Mouse (Mus musculus) limb, embryonic 11.5 days (tissue): ENCODE results near the gene Itk. TPM values are rescaled to one million over a fixed set of nuclear protein-coding genes. Genes with fewer than 3 reads are reported as not detected.
"Not testable (repeated sequence)": the region's sequence is repeated elsewhere in the genome, so short reads cannot be mapped to it uniquely, and the experiment has no call there.

Experiments
- ATAC-seq: fragments of 200-750 bp; cut with Nextera tagmentation; 2 replicates; pipeline ENCODE4 v1.8.0; 2017; ENCODE audit warnings: low read depth; ENCODE audit not compliant: insufficient number of reproducible peaks, low FRiP score, low TSS enrichment
- DNase-seq: peaks from one replicate; pipeline ENCODE4 v3.0.0-alpha.2; 2015; ENCODE audit warnings: low spot score
- H3K27ac ChIP-seq: fragments of 300-500 bp; sonication (generic); replicated peaks from 2 replicates; pipeline ENCODE4 v1.5.1; 2014; ENCODE audit warnings: low read depth, mild to moderate bottlenecking, low read length
- H3K27me3 ChIP-seq: fragments of 300-500 bp; sonication (generic); 2 replicates; pipeline ENCODE4 v1.6.1; 2014; ENCODE audit warnings: mild to moderate bottlenecking, low read length, mixed read lengths; ENCODE audit not compliant: control insufficient read depth, insufficient read depth
- H3K36me3 ChIP-seq: fragments of 300-500 bp; sonication (generic); 2 replicates; pipeline ENCODE4 v1.6.1; 2014; ENCODE audit warnings: mild to moderate bottlenecking, low read length, moderate library complexity, mixed read lengths; ENCODE audit not compliant: control insufficient read depth, insufficient read depth
- H3K4me1 ChIP-seq: fragments of 300-500 bp; sonication (generic); 2 replicates; pipeline ENCODE4 v1.6.1; 2014; ENCODE audit warnings: low read length, mixed read lengths; ENCODE audit not compliant: control insufficient read depth, insufficient read depth
- H3K4me2 ChIP-seq: fragments of 300-500 bp; sonication (generic); 2 replicates; pipeline ENCODE4 v1.6.1; 2014; ENCODE audit warnings: low read depth, mild to moderate bottlenecking, moderate library complexity; ENCODE audit not compliant: severe bottlenecking
- H3K4me3 ChIP-seq: fragments of 300-500 bp; sonication (generic); 2 replicates; pipeline ENCODE4 v1.5.1; 2014; ENCODE audit warnings: low read depth, low read length
- H3K9ac ChIP-seq: fragments of 300-500 bp; sonication (generic); 2 replicates; pipeline ENCODE4 v1.6.1; 2014; ENCODE audit warnings: mild to moderate bottlenecking, low read length
- H3K9me3 ChIP-seq: fragments of 300-500 bp; sonication (generic); 2 replicates; pipeline ENCODE4 v1.6.1; 2016; ENCODE audit warnings: low read length; ENCODE audit not compliant: control insufficient read depth
- WGBS: fragments of 180-500 bp; shearing (Covaris S2); extraction: QIAGEN DNeasy Blood & Tissue Kit; methylation state at CpG from one replicate; pipeline ENCODE4 v1.1.7; 2014; 5-methylcytosine and 5-hydroxymethylcytosine counted together
- polyA plus RNA-seq: library from polyadenylated mRNA; unstranded; fragments of >200 nt; fragmentation: Nextera tagmentation; extraction: Ambion mirVana; gene quantifications from 2 replicates; pipeline ENCODE4 v1.2.1, GENCODE M21; 2014

Gene Itk
- not detected in 2 replicates for polyA plus RNA-seq

GRCm38 (mm10) chr11:46389336-46390117 lies at the start of gene Itk:
Gene Itk (minus strand): TSS chr11:46389515.
- Histone ChIP-seq H3K4me3 (no peak within 1 kb of the TSS), H3K27me3 (no peaks in the 10 kb centered on the region), H3K27ac (no peak within 1 kb of the TSS), H3K9ac (no peak within 1 kb of the TSS), H3K36me3 (no peaks in the 10 kb centered on the region), H3K4me1 (no peaks in the 10 kb centered on the region), H3K4me2 (no peak within 1 kb of the TSS), H3K9me3 (no peaks in the 10 kb centered on the region)
- 79% methylated on average over 13 of the region's 13 CpGs for WGBS
- DNase-seq = no peak
- ATAC-seq = no peak

GRCm38 (mm10) chr11:46437459-46438000 lies 48.2 kb upstream of the Itk start:
- WGBS = under 1% methylated on average over 23 of the region's 23 CpGs
- peak; percentile 75 for DNase-seq

GRCm38 (mm10) chr11:46436760-46437458 lies 47.6 kb upstream of the Itk start, which contains the start of gene Med7:
Gene Med7 (plus strand): TSS chr11:46436925.
- peaks cover 3% of the 10 kb centered on the region for H3K36me3 ChIP-seq
- DNase-seq (peak; percentile 94), ATAC-seq (peak; percentile 95)
- no peaks in the 10 kb centered on the region for H3K9me3 ChIP-seq
- peak within 1 kb of the TSS; percentile 83 for H3K27ac ChIP-seq
- H3K9ac ChIP-seq = peak within 1 kb of the TSS; percentile 93
- H3K4me3 ChIP-seq = peak within 1 kb of the TSS; percentile 94
- under 1% methylated on average over 58 of the region's 59 CpGs for WGBS
- H3K27me3 ChIP-seq = no peaks in the 10 kb centered on the region
- H3K4me1 ChIP-seq = no peaks in the 10 kb centered on the region
- H3K4me2 ChIP-seq = peak within 1 kb of the TSS; percentile 73

More at GRCm38 (mm10) chr11:46437459-46438000, 48.2 kb upstream of the Itk start:
- Histone ChIP-seq H3K4me3 (peak overlapping the region; percentile 94), H3K36me3 (peaks cover 4% of the 10 kb centered on the region), H3K4me1 (no peaks in the 10 kb centered on the region), H3K9me3 (no peaks in the 10 kb centered on the region), H3K9ac (peak overlapping the region; percentile 93), H3K27ac (peak overlapping the region; percentile 83), H3K4me2 (peak overlapping the region; percentile 73), H3K27me3 (no peaks in the 10 kb centered on the region)
- ATAC-seq = peak; percentile 23

GRCm38 (mm10) chr11:46435363-46435762 lies 46.0 kb upstream of the Itk start:
- Histone ChIP-seq H3K4me3 (no peak overlapping the region), H3K36me3 (no peaks in the 10 kb centered on the region), H3K4me2 (no peak overlapping the region), H3K9me3 (no peaks in the 10 kb centered on the region), H3K27ac (no peak overlapping the region), H3K27me3 (no peaks in the 10 kb centered on the region), H3K4me1 (no peaks in the 10 kb centered on the region), H3K9ac (no peak overlapping the region)
- DNase-seq = no peak
- no peak for ATAC-seq

- 18% methylated on average over 3 of the region's 3 CpGs for WGBS
Observed at GRCm38 (mm10) chr11:46431129-46431528, 41.8 kb upstream of the Itk start.

GRCm38 (mm10) chr11:46430123-46430522 lies 40.8 kb upstream of the Itk start:
- Histone ChIP-seq H3K4me2 (no peak overlapping the region), H3K4me3 (no peak overlapping the region), H3K27ac (no peak overlapping the region), H3K27me3 (no peaks in the 10 kb centered on the region), H3K9ac (no peak overlapping the region), H3K36me3 (no peaks in the 10 kb centered on the region), H3K4me1 (no peaks in the 10 kb centered on the region), H3K9me3 (no peaks in the 10 kb centered on the region)
- DNase-seq = no peak
- WGBS = 88% methylated on average over 2 of the region's 2 CpGs
- no peak for ATAC-seq

More at GRCm38 (mm10) chr11:46431129-46431528, 41.8 kb upstream of the Itk start:
- H3K4me3 ChIP-seq = no peak overlapping the region
- H3K4me2 ChIP-seq = no peak overlapping the region
- DNase-seq (peak; percentile 84), ATAC-seq (no peak)
- H3K27me3 ChIP-seq = no peaks in the 10 kb centered on the region
- H3K9ac ChIP-seq = no peak overlapping the region
- no peaks in the 10 kb centered on the region for H3K36me3 ChIP-seq
- no peaks in the 10 kb centered on the region for H3K9me3 ChIP-seq
- no peaks in the 10 kb centered on the region for H3K4me1 ChIP-seq
- H3K27ac ChIP-seq = no peak overlapping the region

- not testable (repeated sequence) for ATAC-seq, H3K27ac ChIP-seq, H3K4me1 ChIP-seq, DNase-seq, H3K4me2 ChIP-seq, H3K4me3 ChIP-seq, H3K9me3 ChIP-seq, H3K9ac ChIP-seq, H3K27me3 ChIP-seq, H3K36me3 ChIP-seq
- WGBS = 49% methylated on average over 4 of the region's 4 CpGs
Observed at GRCm38 (mm10) chr11:46428131-46428530, 38.8 kb upstream of the Itk start.

- Histone ChIP-seq H3K4me3 (no peak overlapping the region), H3K27me3 (no peaks in the 10 kb centered on the region), H3K9me3 (no peaks in the 10 kb centered on the region), H3K4me1 (0 out of 2 replicates have a peak, but pooled peaks cover 3% of the 10 kb centered on the region), H3K27ac (no peak overlapping the region), H3K9ac (no peak overlapping the region), H3K36me3 (no peaks in the 10 kb centered on the region), H3K4me2 (no peak overlapping the region)
- no peak for DNase-seq
- whole genome bisulfite sequencing = 80% methylated on average over 8 of the region's 8 CpGs
- ATAC-seq = no peak
Observed at GRCm38 (mm10) chr11:46421086-46421888, 32.0 kb upstream of the Itk start.
